Mouse (Mus musculus) embryo, embryonic 11.5 days (tissue): ENCODE measurements around the gene Olfr1202.

ENCODE experiments used
- DNase-seq: peaks from one replicate; pipeline ENCODE4 v3.0.0-alpha.2; 2012; ENCODE audit warnings: low read depth, low spot score

Gene Olfr1202

DNA sequence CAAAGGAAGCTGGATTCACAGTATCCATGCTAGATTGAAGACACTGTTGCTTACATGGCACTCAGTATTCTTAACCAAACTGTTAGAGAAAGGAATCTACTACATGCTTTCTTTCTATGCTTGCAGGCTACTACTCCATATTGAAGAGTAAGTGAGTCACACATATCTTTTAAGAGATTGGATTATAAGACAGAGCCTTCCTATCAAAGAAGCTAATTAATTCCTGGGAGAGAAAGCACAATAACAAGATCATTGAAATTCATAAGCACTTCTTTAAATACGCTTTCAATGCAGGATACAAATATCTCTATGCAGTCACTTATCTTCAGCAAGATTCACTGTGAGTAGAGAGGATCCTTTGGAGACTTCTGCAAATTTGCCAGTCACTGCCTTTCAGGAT lies at the start of gene Olfr1202:
Olfr1202 (plus strand) TSS at position 301 of the 400 bp plus-strand sequence.
- no peak for DNase-seq

DNA sequence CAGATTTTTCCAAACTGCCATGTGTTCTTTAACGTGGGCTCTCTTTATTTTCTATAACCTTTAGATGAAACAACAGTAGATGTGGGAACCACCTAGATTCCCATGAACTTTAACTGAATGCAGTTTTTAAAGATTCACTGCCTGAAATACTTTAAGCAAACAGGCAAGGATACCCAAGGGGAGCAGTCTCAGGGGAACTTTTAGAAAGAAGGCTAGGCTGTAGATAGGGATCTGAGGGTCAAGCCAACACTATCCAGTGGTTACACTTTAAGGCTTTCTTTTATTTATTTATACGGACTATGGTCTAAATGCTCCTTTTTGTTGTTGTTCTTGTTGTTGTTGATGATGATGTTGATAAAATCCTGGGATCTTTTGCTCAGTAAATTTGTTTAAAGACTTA lies 43.9 kb upstream of the Olfr1202 start, which contains the start of gene Olfr1200:
Olfr1200 (minus strand) TSS at position 101 of the 400 bp plus-strand sequence.
- DNase-seq, result no peak

- no peak for DNase-seq
These were observed 21.6 kb upstream of the Olfr1202 start, which contains the start of gene Olfr1201 for GRCm38 (mm10) chr2:88792736-88793135. Gene Olfr1201, plus strand, starts transcription at chr2:88793036.

GRCm38 (mm10) chr2:88829437-88829836 lies 15.1 kb downstream of the Olfr1202 start, which contains the start of gene Olfr1205:
Gene Olfr1205, plus strand, starts transcription at chr2:88829737.
- DNase-seq, result no peak

- no peak for DNase-seq
These were observed 24.2 kb downstream of the Olfr1202 start for GRCm38 (mm10) chr2:88838477-88838876.

GRCm38 (mm10) chr2:88848992-88849391 lies 34.7 kb downstream of the Olfr1202 start, which contains the start of gene Olfr1204:
Gene Olfr1204, plus strand, starts transcription at chr2:88849292.
- no peak for DNase-seq

DNA sequence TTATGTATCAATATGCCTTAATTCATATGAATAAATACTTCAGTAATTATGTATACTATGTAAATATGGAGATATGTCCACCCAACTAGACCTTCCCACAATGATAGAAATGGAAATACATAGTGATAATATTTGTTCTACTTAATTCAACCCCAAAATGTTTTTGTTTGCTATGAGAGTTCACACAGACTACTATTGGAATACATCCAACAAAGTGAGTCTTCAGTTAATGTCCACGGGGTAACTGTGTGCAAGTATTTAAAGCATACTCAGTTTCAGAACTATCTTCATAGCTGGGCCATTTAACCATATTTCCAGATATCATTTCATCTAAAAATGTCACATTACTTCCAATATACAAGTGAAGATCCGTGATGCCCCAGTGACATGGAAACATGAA lies 48.6 kb downstream of the Olfr1202 start, which contains the start of gene Olfr1206:
Olfr1206 (plus strand) TSS at position 301 of the 400 bp plus-strand sequence.
- no peak for DNase-seq
